Mouse (Mus musculus) G1E (cell line): ENCODE measurements around the gene Ccl1. TPM values are rescaled to one million over a fixed set of nuclear protein-coding genes. Genes with fewer than 3 reads are reported as not detected.

Experiments used
- ATAC-seq: 2 replicates; pipeline ENCODE4 v1.8.0; 2016; ENCODE audit warnings: mild to moderate bottlenecking; ENCODE audit not compliant: insufficient number of reproducible peaks, poor library complexity, low FRiP score, severe bottlenecking; ENCODE audit errors: extremely low read depth
- DNase-seq: peaks from one replicate; pipeline ENCODE4 v3.0.0; 2012; ENCODE audit warnings: low spot score
- H3K27me3 ChIP-seq: 2 replicates; pipeline ENCODE4 v1.6.1; 2012; ENCODE audit warnings: mild to moderate bottlenecking, low read length, inconsistent platforms; ENCODE audit not compliant: insufficient read depth
- H3K36me3 ChIP-seq: replicated peaks from 2 replicates; pipeline ENCODE3; 2012; ENCODE audit warnings: mild to moderate bottlenecking, inconsistent platforms
- H3K4me1 ChIP-seq: 2 replicates; pipeline ENCODE4 v1.6.1; 2012; ENCODE audit warnings: low read depth, low read length, inconsistent platforms, mixed read lengths; ENCODE audit not compliant: insufficient read depth
- H3K4me3 ChIP-seq: 2 replicates; pipeline ENCODE4 v1.5.1; 2012; ENCODE audit warnings: low read depth, mild to moderate bottlenecking, inconsistent platforms, low read length, moderate library complexity, mixed read lengths
- H3K9me3 ChIP-seq: replicated peaks from 2 replicates; pipeline ENCODE4 v1.6.1; 2012; ENCODE audit warnings: inconsistent platforms
- CTCF ChIP-seq: IDR thresholded peaks from 2 replicates; pipeline ENCODE4 v1.5.1; 2012; ENCODE audit warnings: low read depth, low read length, inconsistent platforms, mixed read lengths
- GATA1 ChIP-seq: IDR thresholded peaks from 2 replicates; pipeline ENCODE4 v1.6.1; 2012; ENCODE audit warnings: borderline replicate concordance, low read length, inconsistent platforms, mixed read lengths
- GATA2 ChIP-seq: IDR thresholded peaks from 2 replicates; pipeline ENCODE4 v1.6.1; 2012; ENCODE audit warnings: low read depth, low read length, inconsistent platforms, borderline replicate concordance
- POLR2AphosphoS5 ChIP-seq: IDR thresholded peaks from 2 replicates; pipeline ENCODE4 v1.6.1; 2012; ENCODE audit warnings: low read depth, low read length, inconsistent platforms; ENCODE audit not compliant: insufficient replicate concordance
- TAL1 ChIP-seq: conservative IDR thresholded peaks from 2 replicates; pipeline ENCODE4 v1.6.1; 2012; ENCODE audit warnings: low read depth, low read length, inconsistent platforms, mixed read lengths
- polyA plus RNA-seq: library from polyadenylated mRNA; stranded (reverse); fragments of >175 nt; gene quantifications from 2 replicates; pipeline ENCODE4 v1.2.3, GENCODE M21; 2012
- total RNA-seq, 2 experiments: library from RNA; stranded (forward) in 1 of 2; stranded (reverse) in 1 of 2; fragments of 200-1000 nt in 1 of 2; fragments of >200 nt in 1 of 2; fragmentation: Nextera tagmentation in 1 of 2; gene quantifications; 2 replicates each; pipeline ENCODE4 v1.2.3; 2014 to 2017

Gene Ccl1
- not detected in 2 replicates for total RNA-seq (2014; fragmentation: Nextera tagmentation)
- 0.05 TPM in 1 of 2 replicates, not detected in the other for total RNA-seq (2017)
- polyA plus RNA-seq, result not detected in 2 replicates

- H3K4me3 ChIP-seq, result peak within 1 kb of the TSS; percentile 4; the same call in 1 of the 2 replicates
- H3K36me3 ChIP-seq, result no peaks in the 10 kb centered on the region
- DNase-seq (no peak), ATAC-seq (no peak)
- no peaks in the 10 kb centered on the region for H3K4me1 ChIP-seq
- H3K9me3 ChIP-seq, result peaks cover 91% of the 10 kb centered on the region
- TF ChIP-seq CTCF (no peak), TAL1 (no peak), GATA1 (no peak), GATA2 (no peak), POLR2AphosphoS5 (no peak)
- no peaks in the 10 kb centered on the region for H3K27me3 ChIP-seq
Observed at GRCm38 (mm10) chr11:82305590-82305989, at the start of gene Ccl1. TSS of gene Ccl1 (minus strand) at chr11:82305690.

- H3K27me3 ChIP-seq, result no peaks in the 10 kb centered on the region
- TF ChIP-seq GATA1 (no peak), TAL1 (no peak), GATA2 (no peak), CTCF (no peak)
- H3K9me3 ChIP-seq, result peaks cover 69% of the 10 kb centered on the region
- ATAC-seq (no peak), DNase-seq (no peak)
- H3K4me1 ChIP-seq, result no peaks in the 10 kb centered on the region
- H3K36me3 ChIP-seq, result no peaks in the 10 kb centered on the region
- H3K4me3 ChIP-seq, result no peak overlapping the region
Observed at GRCm38 (mm10) chr11:82351039-82351438, 45.5 kb upstream of the Ccl1 start.

DNA sequence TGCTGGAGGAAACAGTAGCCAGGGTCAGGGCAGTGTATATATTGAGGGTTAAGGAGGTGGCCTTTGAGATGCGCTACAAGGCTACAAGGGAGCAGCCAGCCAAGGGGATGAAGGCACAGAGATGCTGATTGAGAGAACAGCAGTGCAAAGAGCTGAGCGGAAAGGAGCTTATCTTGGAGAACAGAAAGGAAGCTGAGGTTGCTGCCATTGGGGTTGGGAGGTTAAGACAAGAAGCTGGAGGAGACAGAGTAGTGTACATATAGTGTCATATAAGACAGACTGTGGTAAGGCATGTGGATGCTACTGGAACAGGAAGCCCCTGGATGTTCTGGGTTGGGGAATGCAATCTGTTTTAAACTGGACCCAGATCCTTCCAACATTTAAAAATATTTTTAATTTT lies 35.4 kb upstream of the Ccl1 start:
- DNase-seq (no peak), ATAC-seq (no peak)
- H3K4me1 ChIP-seq, result no peaks in the 10 kb centered on the region
- H3K4me3 ChIP-seq, result no peak overlapping the region
- TF ChIP-seq GATA2 (no peak), CTCF (no peak), GATA1 (no peak), TAL1 (no peak), POLR2AphosphoS5 (no peak)
- no peaks in the 10 kb centered on the region for H3K27me3 ChIP-seq
- no peaks in the 10 kb centered on the region for H3K36me3 ChIP-seq
- H3K9me3 ChIP-seq, result peaks cover 62% of the 10 kb centered on the region

DNA sequence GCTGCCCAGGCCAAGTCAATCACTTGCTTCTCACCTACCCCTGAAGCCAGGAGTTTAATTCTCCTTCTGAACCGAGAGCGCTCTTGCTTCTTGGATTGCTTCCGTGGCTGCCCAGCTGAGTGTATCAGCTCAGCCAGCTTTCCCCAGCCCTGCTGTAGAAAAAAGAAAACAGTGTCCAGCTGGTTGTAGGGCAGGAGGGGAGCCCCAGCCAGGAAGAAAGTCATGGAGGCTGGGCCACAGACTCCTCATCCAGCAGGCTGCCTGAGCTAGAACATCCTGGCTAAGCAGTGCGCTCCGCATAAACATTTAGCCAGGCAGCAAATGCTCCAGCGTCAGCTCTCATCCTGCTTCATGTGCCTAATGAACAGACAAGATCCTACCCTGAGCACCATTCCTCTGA lies 34.9 kb upstream of the Ccl1 start:
- Histone ChIP-seq H3K4me1 (no peaks in the 10 kb centered on the region), H3K36me3 (no peaks in the 10 kb centered on the region), H3K9me3 (peaks cover 57% of the 10 kb centered on the region), H3K27me3 (no peaks in the 10 kb centered on the region), H3K4me3 (no peak overlapping the region)
- TF ChIP-seq CTCF (no peak), TAL1 (no peak), POLR2AphosphoS5 (no peak), GATA1 (no peak)
- DNase-seq, result no peak
- no peak for ATAC-seq

DNA sequence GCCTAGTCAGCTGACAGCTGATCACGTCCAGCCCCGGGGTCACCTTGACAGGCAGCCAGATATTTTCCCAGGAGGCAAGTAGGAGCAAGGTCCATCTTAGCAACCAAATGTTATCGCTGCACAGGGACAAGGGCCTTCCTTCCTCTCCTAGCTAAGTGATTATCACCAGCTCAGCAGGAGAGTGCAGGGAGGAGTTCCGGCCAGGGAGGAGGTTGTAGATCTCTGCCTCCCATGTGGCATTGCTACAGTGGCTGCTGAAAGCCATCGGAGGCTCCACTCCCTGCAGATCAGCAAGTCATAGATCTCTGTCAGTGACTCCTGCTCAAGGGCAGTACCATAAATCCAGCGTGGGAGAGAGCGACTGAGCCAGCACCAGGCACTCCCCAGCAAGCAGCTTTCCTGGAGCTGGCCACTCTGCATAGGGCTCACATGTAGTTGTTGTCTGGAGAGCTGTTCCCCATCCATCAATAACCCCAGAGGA lies 34.5 kb upstream of the Ccl1 start:
- no peak for TF ChIP-seq POLR2AphosphoS5
- no peak for TF ChIP-seq GATA1
- no peak for TF ChIP-seq GATA2
- no peak for TF ChIP-seq TAL1
- no peak for TF ChIP-seq CTCF
- no peak for ATAC-seq
- Histone ChIP-seq H3K9me3 (peaks cover 53% of the 10 kb centered on the region), H3K4me1 (no peaks in the 10 kb centered on the region), H3K27me3 (no peaks in the 10 kb centered on the region), H3K4me3 (no peak overlapping the region), H3K36me3 (no peaks in the 10 kb centered on the region)
- DNase-seq, result no peak

DNA sequence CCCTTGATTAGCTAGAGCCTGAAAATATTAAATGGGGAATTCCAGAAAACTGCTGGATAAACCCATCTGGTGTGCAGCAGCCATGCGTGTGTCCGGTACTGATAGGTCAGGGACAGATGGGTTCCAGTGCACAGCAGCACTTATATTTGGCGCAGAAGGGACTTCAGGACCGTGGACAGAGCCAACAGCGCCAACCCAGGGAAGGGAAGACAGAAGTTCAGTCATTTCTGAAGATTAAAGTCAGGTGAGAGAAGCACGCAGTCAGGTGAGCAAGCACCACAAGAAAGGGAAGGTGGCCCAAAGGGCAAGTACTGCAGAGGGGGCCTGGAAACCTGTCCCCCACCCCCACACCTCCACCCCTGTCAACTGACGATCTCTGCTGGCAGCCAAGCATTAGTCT lies 7.7 kb upstream of the Ccl1 start:
- TF ChIP-seq CTCF, result no peak
- TF ChIP-seq GATA1, result no peak
- no peak for TF ChIP-seq TAL1
- TF ChIP-seq POLR2AphosphoS5, result no peak
- no peak for TF ChIP-seq GATA2

DNA sequence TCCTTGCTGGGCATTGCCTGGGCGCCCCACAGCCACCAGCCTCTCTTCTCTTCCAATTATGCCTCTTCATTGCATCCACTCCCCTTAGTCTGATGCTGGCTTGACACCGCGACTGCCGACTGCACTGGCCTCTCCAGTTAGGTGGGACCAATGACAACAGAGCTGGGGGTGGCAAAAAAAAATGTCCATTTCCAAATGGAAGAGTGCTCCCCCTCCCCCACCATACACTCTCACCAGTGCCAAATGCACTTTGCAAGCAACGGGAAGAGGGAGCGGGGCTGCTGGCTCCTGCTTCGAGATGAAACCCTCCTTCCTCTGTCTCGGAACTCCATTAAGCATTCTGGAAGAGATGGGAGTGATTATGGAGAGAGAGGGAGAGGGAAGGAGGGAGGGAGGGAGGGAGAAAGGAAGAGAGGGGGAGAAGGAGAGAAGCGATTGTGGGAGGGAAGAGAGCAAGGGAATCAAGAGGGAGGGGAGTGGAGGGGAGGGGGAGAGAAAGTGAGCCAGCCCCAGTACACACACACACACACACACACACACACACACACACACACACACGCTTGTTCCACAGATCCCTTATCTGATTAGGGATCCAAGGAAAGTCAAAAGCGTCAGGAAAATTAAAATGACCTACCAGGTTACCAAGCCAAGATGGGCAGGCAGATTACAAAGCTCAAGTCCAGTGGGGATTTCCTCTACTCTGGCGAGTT lies 5.0 kb upstream of the Ccl1 start:
- no peak for ATAC-seq
- Histone ChIP-seq H3K9me3 (peaks cover 86% of the 10 kb centered on the region), H3K4me3 (no peak overlapping the region), H3K27me3 (no peaks in the 10 kb centered on the region), H3K4me1 (no peaks in the 10 kb centered on the region), H3K36me3 (no peaks in the 10 kb centered on the region)
- TF ChIP-seq GATA2 (no peak), POLR2AphosphoS5 (no peak), GATA1 (no peak), TAL1 (no peak), CTCF (no peak)
- no peak for DNase-seq

More for the DNA sequence above, 7.7 kb upstream of the Ccl1 start:
- Histone ChIP-seq H3K36me3 (no peaks in the 10 kb centered on the region), H3K4me3 (no peak overlapping the region), H3K4me1 (no peaks in the 10 kb centered on the region), H3K9me3 (peaks cover 85% of the 10 kb centered on the region), H3K27me3 (no peaks in the 10 kb centered on the region)
- DNase-seq, result no peak
- ATAC-seq, result no peak
